Mouse (Mus musculus) heart, embryonic 16.5 days (tissue): ENCODE measurements at regions not wholly inside any gene's neighbourhood (a gene's known extent, or its start where the extent isn't known, plus 50 kb on each side); places are given as distances from the start of the nearest gene placed in this dataset.

Experiments
- ATAC-seq: fragments of 200-750 bp; cut with Nextera tagmentation; replicated peaks from 2 replicates; pipeline ENCODE4 v1.8.0; 2017; ENCODE audit warnings: moderate number of reproducible peaks; ENCODE audit not compliant: insufficient read depth, low FRiP score; ENCODE audit errors: extremely low read depth
- H3K27ac ChIP-seq: fragments of 300-500 bp; sonication (generic); 2 replicates; pipeline ENCODE4 v1.5.1; 2014; ENCODE audit warnings: mild to moderate bottlenecking, low read length, control low read depth, moderate library complexity
- H3K27me3 ChIP-seq: fragments of 300-500 bp; sonication (generic); 2 replicates; pipeline ENCODE4 v1.6.1; 2014; ENCODE audit warnings: low read length, mixed read lengths; ENCODE audit not compliant: control insufficient read depth, insufficient read depth
- H3K36me3 ChIP-seq: fragments of 300-500 bp; sonication (generic); 2 replicates; pipeline ENCODE4 v1.6.1; 2014; ENCODE audit not compliant: control insufficient read depth, insufficient read depth
- H3K4me1 ChIP-seq: fragments of 300-500 bp; sonication (generic); 2 replicates; pipeline ENCODE4 v1.6.1; 2014; ENCODE audit warnings: low read length, mixed read lengths; ENCODE audit not compliant: control insufficient read depth, insufficient read depth
- H3K4me2 ChIP-seq: fragments of 300-500 bp; sonication (generic); 2 replicates; pipeline ENCODE4 v1.6.1; 2014; ENCODE audit warnings: low read depth, mild to moderate bottlenecking, control low read depth, low read length
- H3K4me3 ChIP-seq: fragments of 300-500 bp; sonication (generic); 2 replicates; pipeline ENCODE4 v1.5.1; 2014; ENCODE audit warnings: mild to moderate bottlenecking, control low read depth, low read length
- H3K9ac ChIP-seq: fragments of 300-500 bp; sonication (generic); 2 replicates; pipeline ENCODE4 v1.6.1; 2014; ENCODE audit warnings: low read length, control low read depth
- H3K9me3 ChIP-seq: fragments of 300-500 bp; sonication (generic); replicated peaks from 2 replicates; pipeline ENCODE4 v1.6.1; 2016; ENCODE audit warnings: low read length; ENCODE audit not compliant: control insufficient read depth
- WGBS: fragments of 180-500 bp; shearing (Covaris S2); extraction: QIAGEN DNeasy Blood & Tissue Kit; methylation state at CpG from one replicate; pipeline ENCODE4 v1.1.7; 2014; 5-methylcytosine and 5-hydroxymethylcytosine counted together

DNA sequence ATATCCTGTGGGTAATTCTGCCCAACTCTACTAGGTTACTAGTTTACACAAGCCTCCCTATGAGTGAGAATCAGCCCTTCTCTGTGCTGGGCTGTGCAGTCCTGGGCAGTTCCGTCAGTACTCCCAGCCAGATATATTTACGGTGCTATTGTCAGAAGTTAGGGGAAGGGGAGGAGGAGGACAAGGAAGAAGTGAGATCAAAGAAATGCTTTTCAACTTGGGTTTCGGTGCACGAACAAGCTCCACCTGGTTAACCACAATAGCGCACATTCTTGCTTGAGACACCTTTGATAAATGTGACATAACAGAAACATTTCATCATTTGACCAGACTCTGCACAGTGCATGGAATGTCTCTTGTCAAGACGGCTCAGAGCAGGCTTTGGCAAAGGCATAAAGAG, 68.3 kb upstream of the Tenm4 start:
- Histone ChIP-seq H3K4me2 (no peak overlapping the region), H3K4me1 (0 out of 2 replicates have a peak, but pooled peaks cover 2% of the 10 kb centered on the region), H3K27ac (no peak overlapping the region), H3K4me3 (no peak overlapping the region), H3K9me3 (no peaks in the 10 kb centered on the region; the same call in 1 of the 2 replicates), H3K36me3 (no peaks in the 10 kb centered on the region), H3K27me3 (no peaks in the 10 kb centered on the region), H3K9ac (no peak overlapping the region)
- 33% methylated on average over 6 of the region's 6 CpGs for WGBS
- no peak for ATAC-seq

DNA sequence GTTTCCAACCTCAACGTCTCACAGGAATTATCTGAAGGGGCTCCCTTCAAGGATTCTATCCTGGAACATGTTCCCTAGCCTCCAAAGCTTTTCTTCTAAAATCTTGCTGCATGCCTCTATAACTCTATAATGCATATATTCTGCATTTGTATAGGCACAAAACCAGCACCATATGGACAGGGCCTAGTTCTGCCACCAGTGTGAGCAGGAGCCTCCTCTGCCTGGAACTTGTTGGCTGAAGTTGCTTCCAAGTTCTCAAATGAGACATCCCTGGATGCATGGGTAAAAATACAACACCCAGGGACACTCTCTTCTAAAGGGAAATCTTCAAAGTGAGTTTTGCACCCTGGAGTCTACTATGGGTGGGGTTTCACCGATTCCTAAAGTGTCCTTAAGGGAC, 62.3 kb upstream of the Tenm4 start:
- Histone ChIP-seq H3K4me3 (no peak overlapping the region), H3K27ac (no peak overlapping the region), H3K36me3 (no peaks in the 10 kb centered on the region), H3K9me3 (no peaks in the 10 kb centered on the region; the same call in 1 of the 2 replicates), H3K4me2 (no peak overlapping the region), H3K27me3 (no peaks in the 10 kb centered on the region), H3K4me1 (no peaks in the 10 kb centered on the region), H3K9ac (no peak overlapping the region)
- 52% methylated on average over 2 of the region's 2 CpGs for WGBS
- ATAC-seq = no peak

DNA sequence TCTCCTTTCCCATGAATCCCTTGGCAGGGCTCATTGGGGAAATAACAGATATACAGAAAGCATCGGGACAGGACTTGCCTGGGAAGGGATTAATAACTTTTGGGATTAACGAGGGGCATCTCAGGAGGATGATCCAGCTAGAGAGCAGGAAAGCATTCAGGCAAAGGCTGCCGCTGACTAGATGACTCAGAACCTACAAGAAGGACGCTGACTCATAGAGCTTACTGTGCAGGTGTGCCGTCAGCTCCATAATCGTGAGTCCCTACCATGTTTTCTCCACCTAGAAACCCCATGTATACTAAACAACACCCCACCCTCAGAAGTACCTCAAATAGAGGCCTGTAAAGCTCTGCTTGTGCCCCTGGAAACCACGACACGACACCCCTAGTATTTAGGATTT, 50.9 kb upstream of the Tenm4 start:
- Histone ChIP-seq H3K4me3 (no peak overlapping the region), H3K36me3 (no peaks in the 10 kb centered on the region), H3K4me1 (no peaks in the 10 kb centered on the region), H3K4me2 (no peak overlapping the region), H3K27me3 (no peaks in the 10 kb centered on the region), H3K9me3 (no peaks in the 10 kb centered on the region), H3K27ac (no peak overlapping the region), H3K9ac (no peak overlapping the region)
- no peak for ATAC-seq
- WGBS = 81% methylated on average over 8 of the region's 8 CpGs
